Mouse (Mus musculus): Measurements from ENCODE around the gene Txnrd2.

The Txnrd2 gene

GRCm38 (mm10) chr16:18453846-18454245 is 27.7 kb downstream of the Txnrd2 start:
- no peak for DNase-seq

GRCm38 (mm10) chr16:18455407-18455806 is 29.2 kb downstream of the Txnrd2 start:
- no peak for DNase-seq

- no peak for DNase-seq
Observed at GRCm38 (mm10) chr16:18458661-18459060, 32.5 kb downstream of the Txnrd2 start.

GRCm38 (mm10) chr16:18459335-18459954 is 33.3 kb downstream of the Txnrd2 start:
- no peak for DNase-seq

GRCm38 (mm10) chr16:18459955-18460370 is 33.8 kb downstream of the Txnrd2 start:
- no peak for DNase-seq

- no peak for DNase-seq
Observed at GRCm38 (mm10) chr16:18460826-18461225, 34.6 kb downstream of the Txnrd2 start.

- no peak for DNase-seq
Observed at GRCm38 (mm10) chr16:18462031-18462430, 35.8 kb downstream of the Txnrd2 start.

- no peak for DNase-seq
Observed at GRCm38 (mm10) chr16:18462598-18462997, 36.4 kb downstream of the Txnrd2 start.

GRCm38 (mm10) chr16:18464271-18464670 is 38.1 kb downstream of the Txnrd2 start:
- DNase-seq = no peak

GRCm38 (mm10) chr16:18470829-18471228 is 44.6 kb downstream of the Txnrd2 start:
- no peak for DNase-seq

- DNase-seq = no peak
Observed at GRCm38 (mm10) chr16:18471381-18471955, 45.3 kb downstream of the Txnrd2 start.

- DNase-seq = no peak
Observed at GRCm38 (mm10) chr16:18471976-18472375, 45.8 kb downstream of the Txnrd2 start.

- no peak for DNase-seq
Observed at GRCm38 (mm10) chr16:18472416-18472815, 46.2 kb downstream of the Txnrd2 start.

GRCm38 (mm10) chr16:18472976-18473375 is 46.8 kb downstream of the Txnrd2 start:
- no peak for DNase-seq

- no peak for DNase-seq
Observed at GRCm38 (mm10) chr16:18474021-18474420, 47.8 kb downstream of the Txnrd2 start.

GRCm38 (mm10) chr16:18477996-18478395 is 51.8 kb downstream of the Txnrd2 start:
- DNase-seq = no peak

GRCm38 (mm10) chr16:18479667-18480066 is 53.5 kb downstream of the Txnrd2 start:
- no peak for DNase-seq

- DNase-seq = no peak
Observed at GRCm38 (mm10) chr16:18480933-18481485, 54.8 kb downstream of the Txnrd2 start.

GRCm38 (mm10) chr16:18482431-18482830 is 56.2 kb downstream of the Txnrd2 start:
- DNase-seq = no peak

GRCm38 (mm10) chr16:18483839-18484238 is 57.7 kb downstream of the Txnrd2 start:
- DNase-seq = no peak

- DNase-seq = no peak
Observed at GRCm38 (mm10) chr16:18484386-18484785, 58.2 kb downstream of the Txnrd2 start.

GRCm38 (mm10) chr16:18484794-18485435 is 58.7 kb downstream of the Txnrd2 start:
- no peak for DNase-seq

- DNase-seq = no peak
Observed at GRCm38 (mm10) chr16:18486126-18486525, 59.9 kb downstream of the Txnrd2 start.

- DNase-seq = no peak
Observed at GRCm38 (mm10) chr16:18490281-18490680, 64.1 kb downstream of the Txnrd2 start.
